Mouse (Mus musculus) cortical plate, adult 2 months (tissue): ENCODE data around the gene Yif1a.

Experiments used
- CTCF ChIP-seq: fragments of 200-500 bp; IDR thresholded peaks from 2 replicates; pipeline ENCODE4 v1.5.1; 2011; ENCODE audit warnings: mild to moderate bottlenecking, control low read depth, low read length; ENCODE audit not compliant: insufficient read depth; ENCODE audit errors: extremely low read depth
- POLR2A ChIP-seq: fragments of 200-500 bp; IDR thresholded peaks from 2 replicates; pipeline ENCODE4 v1.6.1; 2011; ENCODE audit warnings: mild to moderate bottlenecking, low read length, control low read depth; ENCODE audit not compliant: insufficient read depth; ENCODE audit errors: extremely low read depth

GRCm38 (mm10) chr19:5071077-5071476 lies 17.3 kb upstream of the Yif1a start:
- TF ChIP-seq POLR2A: no peak
- no peak for TF ChIP-seq CTCF
